Mouse (Mus musculus) megakaryocyte, embryonic 14.5 days (primary cell): Measurements from ENCODE around the gene Olfr1217.

Source experiments
- FLI1 ChIP-seq: IDR thresholded peaks from 2 replicates; pipeline ENCODE4 v1.6.1; 2012; ENCODE audit warnings: low read length, inconsistent platforms, mixed read lengths
- GATA1 ChIP-seq: IDR thresholded peaks from 3 replicates; pipeline ENCODE4 v1.6.1; 2012; ENCODE audit warnings: mixed read lengths, low read length, inconsistent platforms, borderline replicate concordance

DNA sequence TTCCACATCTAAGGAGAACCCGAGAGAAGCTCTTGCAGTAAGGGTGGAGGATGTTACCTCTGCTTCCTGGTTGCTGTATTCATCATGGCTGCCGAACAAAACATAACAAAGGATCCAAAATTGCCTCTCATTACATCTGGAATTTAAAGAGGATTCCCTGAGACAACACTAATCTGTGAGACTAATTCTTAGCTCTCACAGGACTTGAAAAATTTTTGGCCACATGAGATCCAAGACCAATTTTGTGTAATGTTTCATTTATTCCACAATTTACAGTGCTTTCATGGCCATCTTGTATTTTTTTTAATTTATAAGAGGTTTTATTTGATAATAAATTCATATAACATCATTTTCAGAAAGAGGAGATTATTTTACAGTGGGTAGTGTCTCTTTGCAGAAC, at the start of gene Olfr1217:
- TF ChIP-seq GATA1 = no peak
- TF ChIP-seq FLI1 = no peak
